Comparison of ENCODE assay signal across 20 mouse cellular contexts in genomic region chr11:116565283-116566041, GRCm38 (mm10). TPM values are rescaled to one million over a fixed set of nuclear protein-coding genes. Genes with fewer than 3 reads are reported as not detected.
DNase-seq lines count a peak whose midpoint lies in the region; ATAC-seq and TF ChIP-seq lines count a peak whose summit lies in the region.
"Had no signal": no experiment of that assay in that cellular context is flagged by ENCODE, and none has a peak within 500 bp of the region (broad histone marks: within the 10 kb centered on the region; RNA-seq: fewer than 3 reads in every experiment).

No protein-coding gene starts in this region.

- no peaks in the 10 kb centered on the region for H3K27me3 ChIP-seq in liver, embryonic 13.5 days
- H3K27me3 ChIP-seq in intestine, embryonic 15.5 days (replicated peaks) = no peaks in the 10 kb centered on the region
- H3K27me3 ChIP-seq in intestine, postnatal 0 days (replicated peaks; ENCODE audit: control insufficient read depth, insufficient read depth, low read length) = no peaks in the 10 kb centered on the region
- H3K27me3 ChIP-seq in stomach, embryonic 16.5 days (ENCODE audit: control insufficient read depth, insufficient read depth, low read length) = no peaks in the 10 kb centered on the region
- H3K27me3 ChIP-seq: embryonic facial prominence, embryonic 13.5 days; forebrain, embryonic 12.5 days; heart, embryonic 15.5 days; hindbrain, embryonic 13.5 days had no signal

- ATAC-seq in liver, embryonic 13.5 days (ENCODE audit: low read depth) = peak; percentile 16; the same call in 1 of the 2 replicates
- peak; percentile 77 for ATAC-seq in intestine, embryonic 15.5 days
- peak; percentile 68 for ATAC-seq in intestine, postnatal 0 days
- ATAC-seq in stomach, embryonic 16.5 days (ENCODE audit: insufficient read depth, low FRiP score) = 0 out of 2 replicates have a peak, but pooled peaks have one; percentile 50
- ATAC-seq: forebrain, postnatal 0 days; hindbrain, postnatal 0 days had no signal

- 60% methylated on average over 7 of the region's 7 CpGs for WGBS in liver, embryonic 13.5 days (ENCODE audit: insufficient replicate concordance)
- 45% methylated on average over 7 of the region's 7 CpGs for WGBS in intestine, embryonic 15.5 days
- WGBS in intestine, postnatal 0 days = 41% methylated on average over 7 of the region's 7 CpGs
- WGBS in stomach, embryonic 16.5 days = 49% methylated on average over 7 of the region's 7 CpGs

- H3K36me3 ChIP-seq in liver, embryonic 13.5 days = 0 out of 2 replicates have a peak, but pooled peaks cover 5% of the 10 kb centered on the region
- no peaks in the 10 kb centered on the region for H3K36me3 ChIP-seq in intestine, embryonic 15.5 days
- no peaks in the 10 kb centered on the region for H3K36me3 ChIP-seq in intestine, postnatal 0 days (ENCODE audit: control insufficient read depth, insufficient read depth)
- no peaks in the 10 kb centered on the region for H3K36me3 ChIP-seq in stomach, embryonic 16.5 days (ENCODE audit: control insufficient read depth, insufficient read depth, low read length)
- H3K36me3 ChIP-seq: heart, embryonic 15.5 days; hindbrain, embryonic 13.5 days had no signal

- H3K4me2 ChIP-seq in liver, embryonic 13.5 days = no peak overlapping the region
- H3K4me2 ChIP-seq in intestine, embryonic 15.5 days (replicated peaks) = no peak overlapping the region
- no peak overlapping the region for H3K4me2 ChIP-seq in intestine, postnatal 0 days (replicated peaks; ENCODE audit: low read depth)
- no peak overlapping the region for H3K4me2 ChIP-seq in stomach, embryonic 16.5 days (ENCODE audit: low read depth, low read length)
- H3K4me2 ChIP-seq: embryonic facial prominence, embryonic 13.5 days; forebrain, embryonic 12.5 days; heart, embryonic 15.5 days; hindbrain, embryonic 13.5 days had no signal

- H3K4me1 ChIP-seq in liver, embryonic 13.5 days (replicated peaks) = peaks cover 68% of the 10 kb centered on the region
- peaks cover 11% of the 10 kb centered on the region; the same call in 1 of the 2 replicates for H3K4me1 ChIP-seq in intestine, embryonic 15.5 days (replicated peaks)
- peaks cover 4% of the 10 kb centered on the region for H3K4me1 ChIP-seq in intestine, postnatal 0 days (replicated peaks; ENCODE audit: control insufficient read depth, insufficient read depth, low read length)
- H3K4me1 ChIP-seq in stomach, embryonic 16.5 days (ENCODE audit: control insufficient read depth, insufficient read depth, low read length) = peaks cover 9% of the 10 kb centered on the region

- H3K9me3 ChIP-seq in liver, embryonic 13.5 days (replicated peaks) = no peaks in the 10 kb centered on the region
- H3K9me3 ChIP-seq in intestine, embryonic 15.5 days = no peaks in the 10 kb centered on the region
- no peaks in the 10 kb centered on the region for H3K9me3 ChIP-seq in intestine, postnatal 0 days (ENCODE audit: control insufficient read depth)
- no peaks in the 10 kb centered on the region for H3K9me3 ChIP-seq in stomach, embryonic 16.5 days (replicated peaks; ENCODE audit: control insufficient read depth, low read length)
- H3K9me3 ChIP-seq: embryonic facial prominence, embryonic 13.5 days; forebrain, embryonic 12.5 days; heart, embryonic 15.5 days; hindbrain, embryonic 13.5 days had no signal

- no peak for DNase-seq in liver, embryonic 13.5 days
- no peak for DNase-seq in liver
- DNase-seq in cerebellum, postnatal 4 days (ENCODE audit: low spot score in 2 of 2) = no peak
- DNase-seq in thymus, postnatal 10 days (ENCODE audit: low spot score in 2 of 2) = no peak
- DNase-seq: adrenal gland, adult 8-10 months; cerebellum, adult 11 months; cerebellum, adult 8-10 months; cerebellum, postnatal 25 days; forebrain, postnatal 0 days; gastrocnemius, postnatal 36 days; heart, adult 11 months; heart, postnatal 14 days had no signal

- no peak overlapping the region for H3K9ac ChIP-seq in liver, embryonic 13.5 days
- no peak overlapping the region for H3K9ac ChIP-seq in intestine, embryonic 15.5 days
- H3K9ac ChIP-seq in intestine, postnatal 0 days (ENCODE audit: low read depth, low read length) = no peak overlapping the region
- no peak overlapping the region for H3K9ac ChIP-seq in stomach, embryonic 16.5 days (ENCODE audit: low read length)
- H3K9ac ChIP-seq: embryonic facial prominence, embryonic 13.5 days; forebrain, embryonic 12.5 days; forebrain, postnatal 0 days; heart, embryonic 15.5 days; hindbrain, embryonic 13.5 days had no signal

- 0 out of 2 replicates have a peak overlapping the region, but pooled peaks have one; percentile 13 for H3K27ac ChIP-seq in liver, embryonic 13.5 days
- no peak overlapping the region for H3K27ac ChIP-seq in intestine, embryonic 15.5 days
- H3K27ac ChIP-seq in intestine, postnatal 0 days (ENCODE audit: low read depth, low read length) = no peak overlapping the region
- no peak overlapping the region for H3K27ac ChIP-seq in stomach, embryonic 16.5 days (ENCODE audit: low read length)
- H3K27ac ChIP-seq: embryonic facial prominence, embryonic 13.5 days; forebrain, embryonic 12.5 days; heart, embryonic 15.5 days; hindbrain, embryonic 13.5 days; hindbrain, postnatal 0 days had no signal

- TF ChIP-seq CTCF in intestine, postnatal 0 days (IDR thresholded peaks at IDR 0.05; ENCODE audit: low read depth) = no peak

- H3K4me3 ChIP-seq in liver, embryonic 13.5 days (replicated peaks) = no peak overlapping the region
- H3K4me3 ChIP-seq in intestine, embryonic 15.5 days (replicated peaks) = no peak overlapping the region
- no peak overlapping the region for H3K4me3 ChIP-seq in intestine, postnatal 0 days (ENCODE audit: low read depth, low read length)
- no peak overlapping the region for H3K4me3 ChIP-seq in stomach, embryonic 16.5 days (replicated peaks; ENCODE audit: low read length)
- H3K4me3 ChIP-seq: embryonic facial prominence, embryonic 13.5 days; forebrain, embryonic 12.5 days; heart, embryonic 15.5 days; hindbrain, embryonic 13.5 days had no signal

RNA-seq across cellular contexts. Expression of gene Ube2o, which starts 15.8 kb away (rescaled TPM):
- polyA plus RNA-seq in liver, embryonic 13.5 days (2015; fragmentation: Nextera tagmentation; extraction: Ambion mirVana) = 17.5 and 22.1 TPM in 2 replicates
- 8.4 and 8.8 TPM in 2 replicates for polyA plus RNA-seq in intestine, embryonic 15.5 days (2015; fragmentation: Nextera tagmentation; extraction: Ambion mirVana)
- 3.7 and 4.8 TPM in 2 replicates for polyA plus RNA-seq in intestine, postnatal 0 days (2015; fragmentation: Nextera tagmentation; extraction: Ambion mirVana)
- polyA plus RNA-seq in stomach, embryonic 16.5 days (2015; fragmentation: Nextera tagmentation; extraction: Ambion mirVana) = 4.8 and 5.1 TPM in 2 replicates

RNA-seq across cellular contexts. Expression of gene Aanat, which starts 20.8 kb away (rescaled TPM):
- polyA plus RNA-seq in liver, embryonic 13.5 days (2015; fragmentation: Nextera tagmentation; extraction: Ambion mirVana) = not detected in 2 replicates
- polyA plus RNA-seq in intestine, embryonic 15.5 days (2015; fragmentation: Nextera tagmentation; extraction: Ambion mirVana) = not detected in 2 replicates
- not detected in 2 replicates for polyA plus RNA-seq in intestine, postnatal 0 days (2015; fragmentation: Nextera tagmentation; extraction: Ambion mirVana)
- polyA plus RNA-seq in stomach, embryonic 16.5 days (2015; fragmentation: Nextera tagmentation; extraction: Ambion mirVana) = not detected in 2 replicates
- polyA plus RNA-seq: embryonic facial prominence, embryonic 13.5 days; heart, embryonic 15.5 days had no signal

RNA-seq across cellular contexts. Expression of gene Sphk1, which starts 34.7 kb away (rescaled TPM):
- 28.5 and 32.7 TPM in 2 replicates for polyA plus RNA-seq in liver, embryonic 13.5 days (2015; fragmentation: Nextera tagmentation; extraction: Ambion mirVana)
- 5.4 and 6.4 TPM in 2 replicates for polyA plus RNA-seq in intestine, embryonic 15.5 days (2015; fragmentation: Nextera tagmentation; extraction: Ambion mirVana)
- polyA plus RNA-seq in intestine, postnatal 0 days (2015; fragmentation: Nextera tagmentation; extraction: Ambion mirVana) = 2.5 and 3.3 TPM in 2 replicates
- 12.4 and 15.3 TPM in 2 replicates for polyA plus RNA-seq in stomach, embryonic 16.5 days (2015; fragmentation: Nextera tagmentation; extraction: Ambion mirVana)

Comparison
In these comparisons a context has a peak if more than half of its experiments do, and no peak if none do; other contexts are left out.
1. ATAC-seq: peak in every context shown above with its lines; median percentile 77 in intestine, embryonic 15.5 days; 68 in intestine, postnatal 0 days; 50 in stomach, embryonic 16.5 days; 16 in liver, embryonic 13.5 days.